In genomic region chr1:165866630-165867280, GRCm38 (mm10) we compare ENCODE assay signal across 29 mouse cellular contexts.
DNase-seq lines count a peak whose midpoint lies in the region; ATAC-seq and TF ChIP-seq lines count a peak whose summit lies in the region.
"Had no signal": no experiment of that assay in that cellular context is flagged by ENCODE, and none has a peak within 500 bp of the region (broad histone marks: within the 10 kb centered on the region; RNA-seq: fewer than 3 reads in every experiment).

No protein-coding gene starts in this region.

- 76% methylated on average over 5 of the region's 5 CpGs for WGBS in forebrain, embryonic 11.5 days
- 55% methylated on average over 5 of the region's 5 CpGs for WGBS in forebrain, embryonic 16.5 days
- 81% methylated on average over 5 of the region's 5 CpGs for WGBS in liver, embryonic 11.5 days
- WGBS in liver, postnatal 0 days (ENCODE audit: insufficient replicate concordance): 69% methylated on average over 5 of the region's 5 CpGs

- TF ChIP-seq POLR2A in testis, adult 2 months (IDR thresholded peaks at IDR 0.05; ENCODE audit: control insufficient read depth, low read depth, low read length): no peak

- H3K4me3 ChIP-seq in forebrain, embryonic 11.5 days (ENCODE audit: low read depth, low read length): no peak overlapping the region
- H3K4me3 ChIP-seq in forebrain, embryonic 16.5 days (replicated peaks; ENCODE audit: low read length): no peak overlapping the region
- no peak overlapping the region for H3K4me3 ChIP-seq in liver, embryonic 11.5 days (ENCODE audit: low read depth, low read length)
- no peak overlapping the region for H3K4me3 ChIP-seq in liver, postnatal 0 days (ENCODE audit: low read depth, low read length)
- H3K4me3 ChIP-seq in testis, adult 2 months (ENCODE audit: control insufficient read depth, low read depth, low read length): peak overlapping the region; percentile 7
- H3K4me3 ChIP-seq: embryonic facial prominence, embryonic 13.5 days; forebrain, embryonic 10.5 days; heart, embryonic 12.5 days; hindbrain, embryonic 10.5 days; hindbrain, embryonic 15.5 days; intestine, embryonic 15.5 days; limb, embryonic 13.5 days; liver, embryonic 12.5 days; midbrain, embryonic 12.5 days; neural tube, embryonic 13.5 days had no signal

- no peak overlapping the region for H3K9ac ChIP-seq in forebrain, embryonic 11.5 days (ENCODE audit: low read length)
- no peak overlapping the region for H3K9ac ChIP-seq in forebrain, embryonic 16.5 days (replicated peaks; ENCODE audit: low read depth, low read length)
- H3K9ac ChIP-seq in liver, embryonic 11.5 days (ENCODE audit: low read depth, low read length): no peak overlapping the region
- H3K9ac ChIP-seq in liver, postnatal 0 days (replicated peaks): no peak overlapping the region
- H3K9ac ChIP-seq: embryonic facial prominence, embryonic 13.5 days; heart, embryonic 12.5 days; hindbrain, embryonic 15.5 days; intestine, embryonic 15.5 days; limb, embryonic 13.5 days; liver, embryonic 12.5 days; midbrain, embryonic 12.5 days; neural tube, embryonic 13.5 days had no signal

- DNase-seq in forebrain, embryonic 11.5 days (ENCODE audit: low spot score): peak; percentile 33
- DNase-seq in liver, embryonic 11.5 days (ENCODE audit: low spot score): peak; percentile 27
- no peak for DNase-seq in liver, postnatal 0 days
- DNase-seq in testis, postnatal 14 days (ENCODE audit: low spot score): no peak
- DNase-seq in embryo, embryonic 10 days (ENCODE audit: low spot score): no peak
- no peak for DNase-seq in thymus, postnatal 25 days
- DNase-seq: adrenal gland, postnatal 14 days; cerebellum, adult 11 months; cerebellum, adult 9-10 months; gastrocnemius, postnatal 14 days; heart, adult 18-20 months; kidney, adult 9 months; kidney, postnatal 14 days; lung, adult 18-20 months; right cerebral cortex, postnatal 4 days; thymus, adult 18-20 months; thymus, postnatal 36 days had no signal

- H3K36me3 ChIP-seq in forebrain, embryonic 11.5 days (ENCODE audit: control insufficient read depth, insufficient read depth, low read length): no peaks in the 10 kb centered on the region; the same call in 1 of the 2 replicates
- H3K36me3 ChIP-seq in forebrain, embryonic 16.5 days (ENCODE audit: control insufficient read depth, insufficient read depth): no peaks in the 10 kb centered on the region
- H3K36me3 ChIP-seq in liver, embryonic 11.5 days (ENCODE audit: control insufficient read depth, insufficient read depth, low read length): peaks cover 2% of the 10 kb centered on the region; the same call in 1 of the 2 replicates
- 0 out of 2 replicates have a peak, but pooled peaks cover 2% of the 10 kb centered on the region for H3K36me3 ChIP-seq in liver, postnatal 0 days (replicated peaks; ENCODE audit: insufficient read depth, low read length)
- no peaks in the 10 kb centered on the region for H3K36me3 ChIP-seq in testis, adult 2 months (ENCODE audit: control insufficient read depth, insufficient read depth, low read length)
- H3K36me3 ChIP-seq: embryonic facial prominence, embryonic 13.5 days; hindbrain, embryonic 15.5 days; intestine, embryonic 15.5 days had no signal

- no peak overlapping the region for H3K27ac ChIP-seq in forebrain, embryonic 11.5 days (ENCODE audit: low read depth, low read length)
- H3K27ac ChIP-seq in forebrain, embryonic 16.5 days (ENCODE audit: low read length): no peak overlapping the region
- H3K27ac ChIP-seq in liver, embryonic 11.5 days (ENCODE audit: low read depth, low read length): no peak overlapping the region
- no peak overlapping the region for H3K27ac ChIP-seq in liver, postnatal 0 days (ENCODE audit: low read depth)
- H3K27ac ChIP-seq in testis, adult 2 months (ENCODE audit: control insufficient read depth, insufficient read depth, low read depth, low read length): no peak overlapping the region
- H3K27ac ChIP-seq: embryonic facial prominence, embryonic 13.5 days; forebrain, embryonic 10.5 days; hindbrain, embryonic 10.5 days; hindbrain, embryonic 15.5 days; intestine, embryonic 15.5 days; limb, embryonic 13.5 days; liver, embryonic 12.5 days; midbrain, embryonic 12.5 days; neural tube, embryonic 13.5 days had no signal

- H3K27me3 ChIP-seq in forebrain, embryonic 11.5 days (ENCODE audit: control insufficient read depth, insufficient read depth, low read length): no peaks in the 10 kb centered on the region
- no peaks in the 10 kb centered on the region for H3K27me3 ChIP-seq in forebrain, embryonic 16.5 days (replicated peaks; ENCODE audit: control insufficient read depth, insufficient read depth, low read length)
- no peaks in the 10 kb centered on the region for H3K27me3 ChIP-seq in liver, embryonic 11.5 days (replicated peaks; ENCODE audit: control insufficient read depth, insufficient read depth, low read length)
- H3K27me3 ChIP-seq in liver, postnatal 0 days (ENCODE audit: insufficient read depth, low read length): no peaks in the 10 kb centered on the region
- no peaks in the 10 kb centered on the region for H3K27me3 ChIP-seq in testis, adult 2 months (ENCODE audit: control insufficient read depth, insufficient read depth, low read length)
- H3K27me3 ChIP-seq: embryonic facial prominence, embryonic 13.5 days; heart, embryonic 12.5 days; hindbrain, embryonic 15.5 days; intestine, embryonic 15.5 days; limb, embryonic 13.5 days; liver, embryonic 12.5 days; midbrain, embryonic 12.5 days; neural tube, embryonic 13.5 days had no signal

- TF ChIP-seq EP300 in liver, postnatal 0 days (IDR thresholded peaks at IDR 0.05; ENCODE audit: low read depth): no peak

- no peaks in the 10 kb centered on the region for H3K9me3 ChIP-seq in forebrain, embryonic 11.5 days (ENCODE audit: control insufficient read depth, low read length)
- no peaks in the 10 kb centered on the region for H3K9me3 ChIP-seq in forebrain, embryonic 16.5 days (ENCODE audit: control insufficient read depth, low read length)
- no peaks in the 10 kb centered on the region for H3K9me3 ChIP-seq in liver, embryonic 11.5 days (ENCODE audit: control insufficient read depth, low read length)
- H3K9me3 ChIP-seq in liver, postnatal 0 days (ENCODE audit: low read length): no peaks in the 10 kb centered on the region
- H3K9me3 ChIP-seq: embryonic facial prominence, embryonic 13.5 days; forebrain, embryonic 10.5 days; heart, embryonic 12.5 days; hindbrain, embryonic 10.5 days; hindbrain, embryonic 15.5 days; intestine, embryonic 15.5 days; limb, embryonic 13.5 days; liver, embryonic 12.5 days; midbrain, embryonic 12.5 days; neural tube, embryonic 13.5 days had no signal

- no peak for ATAC-seq in forebrain, embryonic 11.5 days (replicated peaks; ENCODE audit: low FRiP score)
- ATAC-seq in forebrain, embryonic 16.5 days: no peak
- 0 out of 2 replicates have a peak, but pooled peaks have one; percentile 7 for ATAC-seq in liver, embryonic 11.5 days (replicated peaks; ENCODE audit: low FRiP score)
- ATAC-seq in liver, postnatal 0 days: no peak
- ATAC-seq: intestine, embryonic 15.5 days; liver, embryonic 12.5 days had no signal

- no peak for TF ChIP-seq CTCF in liver, postnatal 0 days (IDR thresholded peaks at IDR 0.05; ENCODE audit: low read depth)
- no peak for TF ChIP-seq CTCF in testis, adult 2 months (IDR thresholded peaks at IDR 0.05; ENCODE audit: control insufficient read depth, insufficient read depth, insufficient replicate concordance, low read depth, low read length)

- H3K4me2 ChIP-seq in forebrain, embryonic 11.5 days (ENCODE audit: low read depth, low read length, severe bottlenecking): no peak overlapping the region
- H3K4me2 ChIP-seq in forebrain, embryonic 16.5 days (ENCODE audit: low read length): no peak overlapping the region
- no peak overlapping the region for H3K4me2 ChIP-seq in liver, embryonic 11.5 days
- no peak overlapping the region for H3K4me2 ChIP-seq in liver, postnatal 0 days (ENCODE audit: low read depth, low read length)
- H3K4me2 ChIP-seq: embryonic facial prominence, embryonic 13.5 days; heart, embryonic 12.5 days; hindbrain, embryonic 15.5 days; intestine, embryonic 15.5 days; limb, embryonic 13.5 days; liver, embryonic 12.5 days; midbrain, embryonic 12.5 days; neural tube, embryonic 13.5 days had no signal

- H3K4me1 ChIP-seq in forebrain, embryonic 11.5 days (replicated peaks; ENCODE audit: control insufficient read depth, insufficient read depth, low read length): no peaks in the 10 kb centered on the region
- H3K4me1 ChIP-seq in forebrain, embryonic 16.5 days (replicated peaks; ENCODE audit: control insufficient read depth, insufficient read depth, low read length): peaks cover 4% of the 10 kb centered on the region; the same call in 1 of the 2 replicates
- peaks cover 5% of the 10 kb centered on the region; the same call in 1 of the 2 replicates for H3K4me1 ChIP-seq in liver, embryonic 11.5 days (replicated peaks; ENCODE audit: control insufficient read depth, insufficient read depth, low read length)
- 0 out of 2 replicates have a peak, but pooled peaks cover 2% of the 10 kb centered on the region for H3K4me1 ChIP-seq in liver, postnatal 0 days (ENCODE audit: insufficient read depth)
- H3K4me1 ChIP-seq in testis, adult 2 months (ENCODE audit: control insufficient read depth, insufficient read depth, low read length): peaks cover 2% of the 10 kb centered on the region

Comparison
In these comparisons a context has a peak if more than half of its experiments do, and no peak if none do; other contexts are left out.
1. DNase-seq: peak in forebrain, embryonic 11.5 days (single experiment) and liver, embryonic 11.5 days (single experiment); none in liver, postnatal 0 days (single experiment), testis, postnatal 14 days (single experiment), embryo, embryonic 10 days (single experiment) and thymus, postnatal 25 days (single experiment).